Mouse (Mus musculus) limb, embryonic 12.5 days (tissue): ENCODE results near the gene 5730522E02Rik. TPM values are rescaled to one million over a fixed set of nuclear protein-coding genes. Genes with fewer than 3 reads are reported as not detected.

Experiments used
- ATAC-seq: fragments of 200-750 bp; cut with Nextera tagmentation; 2 replicates; pipeline ENCODE4 v1.8.0; 2017; ENCODE audit warnings: low read depth, moderate TSS enrichment; ENCODE audit not compliant: insufficient number of reproducible peaks, insufficient read depth, low FRiP score, low TSS enrichment
- H3K27ac ChIP-seq: fragments of 300-500 bp; sonication (generic); 2 replicates; pipeline ENCODE4 v1.5.1; 2016; ENCODE audit warnings: mild to moderate bottlenecking, moderate library complexity
- H3K27me3 ChIP-seq: fragments of 300-500 bp; sonication (generic); 2 replicates; pipeline ENCODE4 v1.6.1; 2016; ENCODE audit warnings: mild to moderate bottlenecking, moderate library complexity
- H3K36me3 ChIP-seq: fragments of 300-500 bp; sonication (generic); 2 replicates; pipeline ENCODE4 v1.6.1; 2016; ENCODE audit warnings: mild to moderate bottlenecking, moderate library complexity
- H3K4me1 ChIP-seq: fragments of 300-500 bp; sonication (generic); replicated peaks from 2 replicates; pipeline ENCODE4 v1.6.1; 2016
- H3K4me2 ChIP-seq: fragments of 300-500 bp; sonication (generic); 2 replicates; pipeline ENCODE4 v1.6.1; 2016; ENCODE audit warnings: mild to moderate bottlenecking, moderate library complexity
- H3K4me3 ChIP-seq: fragments of 300-500 bp; sonication (generic); replicated peaks from 2 replicates; pipeline ENCODE4 v1.5.1; 2016; ENCODE audit warnings: mild to moderate bottlenecking
- H3K9ac ChIP-seq: fragments of 300-500 bp; sonication (generic); replicated peaks from 2 replicates; pipeline ENCODE4 v1.6.1; 2016; ENCODE audit warnings: mild to moderate bottlenecking, moderate library complexity
- H3K9me3 ChIP-seq: fragments of 300-500 bp; sonication (generic); 2 replicates; pipeline ENCODE4 v1.6.1; 2016; ENCODE audit warnings: mild to moderate bottlenecking, moderate library complexity
- WGBS: fragments of 180-500 bp; shearing (Covaris S2); methylation state at CpG from one replicate; pipeline ENCODE4 v1.1.7; 2016; 5-methylcytosine and 5-hydroxymethylcytosine counted together
- polyA plus RNA-seq: library from polyadenylated mRNA; unstranded; fragments of >200 nt; fragmentation: Nextera tagmentation; extraction: Ambion mirVana; gene quantifications from 2 replicates; pipeline ENCODE4 v1.2.1, GENCODE M21; 2016

The 5730522E02Rik gene
- polyA plus RNA-seq, 1 experiment from 2014 or later, result 9.8 TPM

DNA sequence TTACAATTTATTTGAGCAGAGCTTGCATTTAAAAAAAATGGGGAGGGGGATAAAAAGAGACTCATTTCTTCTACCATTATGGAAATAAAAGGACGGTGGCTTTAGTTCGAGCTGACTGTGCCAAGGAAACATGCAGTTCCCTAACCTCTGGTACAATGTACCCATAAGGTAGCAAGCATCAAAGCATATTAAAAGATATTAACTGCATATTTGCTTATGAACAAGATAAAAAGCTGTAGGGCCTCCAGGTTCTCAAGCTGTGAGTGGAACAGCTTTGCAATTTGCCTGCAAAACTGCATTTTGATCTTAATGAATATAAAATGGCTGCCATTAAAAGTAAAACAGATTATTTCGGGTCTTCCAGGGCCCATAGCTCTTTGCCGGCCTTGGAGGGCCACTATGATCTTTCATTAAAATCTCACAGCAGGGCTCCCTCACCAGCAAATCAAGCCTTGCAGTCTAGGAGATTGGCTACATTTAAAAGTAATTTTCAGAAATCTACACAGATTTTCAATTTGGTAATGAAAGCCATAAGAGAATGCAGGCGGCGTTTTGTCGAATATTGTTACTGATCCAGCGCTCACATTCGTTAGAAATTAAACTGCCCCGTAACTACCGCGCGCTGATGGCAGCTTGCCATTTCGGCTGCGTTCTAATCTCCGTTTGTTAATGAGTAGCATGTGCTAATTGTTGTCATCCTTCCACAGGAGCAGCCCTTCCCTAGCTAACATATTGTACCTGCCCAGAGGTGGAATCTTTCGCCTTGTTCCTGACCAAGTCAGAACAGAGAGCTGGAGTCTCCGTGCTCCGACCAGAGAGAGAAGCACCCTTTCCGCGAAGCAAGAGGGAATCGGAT, 565.6 kb downstream of the 5730522E02Rik start:
- Histone ChIP-seq H3K36me3 (no peaks in the 10 kb centered on the region), H3K27ac (no peak overlapping the region), H3K4me2 (peak overlapping the region; percentile 48), H3K9ac (no peak overlapping the region), H3K4me1 (no peaks in the 10 kb centered on the region; the same call in 1 of the 2 replicates), H3K27me3 (no peaks in the 10 kb centered on the region; the same call in 1 of the 2 replicates), H3K4me3 (peak overlapping the region; percentile 24), H3K9me3 (no peaks in the 10 kb centered on the region)
- no peak for ATAC-seq
- WGBS, result 33% methylated on average over 22 of the region's 22 CpGs

DNA sequence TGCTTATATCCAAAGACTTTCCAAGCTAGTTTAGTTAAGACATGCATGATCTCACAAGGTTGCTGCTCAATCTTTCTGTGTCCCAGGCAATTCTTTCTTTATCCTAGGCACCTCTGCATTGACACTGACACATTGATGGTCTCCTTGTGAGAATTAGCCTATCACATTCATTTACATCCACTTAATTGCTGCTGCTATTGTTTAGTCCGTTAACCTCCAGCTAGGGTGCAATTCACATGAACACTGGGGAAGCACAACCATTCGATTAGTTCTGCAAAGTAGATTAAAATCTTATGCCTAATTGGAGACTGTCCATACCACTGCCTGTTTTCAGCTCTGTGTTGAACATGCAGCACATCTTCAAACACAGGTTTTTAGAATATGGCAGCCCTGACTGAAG, 603.7 kb downstream of the 5730522E02Rik start:
- Histone ChIP-seq H3K27me3 (no peaks in the 10 kb centered on the region), H3K4me2 (no peak overlapping the region), H3K4me1 (no peaks in the 10 kb centered on the region), H3K9me3 (no peaks in the 10 kb centered on the region), H3K4me3 (no peak overlapping the region), H3K9ac (no peak overlapping the region), H3K36me3 (no peaks in the 10 kb centered on the region), H3K27ac (no peak overlapping the region)
- 67% methylated on average over 2 of the region's 2 CpGs for WGBS
- ATAC-seq, result no peak

DNA sequence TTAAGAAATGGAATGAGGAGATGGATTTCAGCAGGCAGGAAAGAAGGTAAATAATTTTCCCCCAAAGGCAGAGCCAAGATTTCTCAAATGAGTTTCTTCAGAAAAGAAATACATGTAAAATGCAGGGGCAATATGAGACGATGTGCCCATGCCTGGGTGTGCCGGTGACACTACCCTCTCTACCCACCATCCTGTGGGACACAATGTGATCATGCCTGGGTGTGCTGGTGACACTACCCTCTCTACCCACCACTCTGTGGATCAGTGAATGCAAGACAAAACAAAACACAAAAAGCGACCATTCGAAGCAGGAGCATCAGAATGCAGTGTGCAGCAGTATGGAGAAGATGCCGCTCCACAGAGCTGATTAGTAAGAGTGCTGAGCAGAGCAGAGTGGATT, 610.5 kb downstream of the 5730522E02Rik start:
- 95% methylated on average over 5 of the region's 5 CpGs for WGBS
- H3K36me3 ChIP-seq, result no peaks in the 10 kb centered on the region
- ATAC-seq, result no peak

GRCm38 (mm10) chr11:25595303-25595702, 615.3 kb downstream of the 5730522E02Rik start:
- Histone ChIP-seq H3K27me3 (no peaks in the 10 kb centered on the region), H3K27ac (no peak overlapping the region), H3K4me1 (0 out of 2 replicates have a peak, but pooled peaks cover 5% of the 10 kb centered on the region), H3K9me3 (no peaks in the 10 kb centered on the region), H3K4me3 (no peak overlapping the region), H3K36me3 (no peaks in the 10 kb centered on the region), H3K4me2 (no peak overlapping the region), H3K9ac (no peak overlapping the region)
- ATAC-seq, result no peak
- WGBS, result 59% methylated on average over 6 of the region's 6 CpGs

More for the DNA sequence above, 610.5 kb downstream of the 5730522E02Rik start:
- no peak overlapping the region for H3K9ac ChIP-seq
- H3K4me2 ChIP-seq, result no peak overlapping the region
- H3K4me3 ChIP-seq, result no peak overlapping the region
- H3K9me3 ChIP-seq, result no peaks in the 10 kb centered on the region
- no peaks in the 10 kb centered on the region for H3K27me3 ChIP-seq
- no peaks in the 10 kb centered on the region for H3K4me1 ChIP-seq
- H3K27ac ChIP-seq, result no peak overlapping the region

DNA sequence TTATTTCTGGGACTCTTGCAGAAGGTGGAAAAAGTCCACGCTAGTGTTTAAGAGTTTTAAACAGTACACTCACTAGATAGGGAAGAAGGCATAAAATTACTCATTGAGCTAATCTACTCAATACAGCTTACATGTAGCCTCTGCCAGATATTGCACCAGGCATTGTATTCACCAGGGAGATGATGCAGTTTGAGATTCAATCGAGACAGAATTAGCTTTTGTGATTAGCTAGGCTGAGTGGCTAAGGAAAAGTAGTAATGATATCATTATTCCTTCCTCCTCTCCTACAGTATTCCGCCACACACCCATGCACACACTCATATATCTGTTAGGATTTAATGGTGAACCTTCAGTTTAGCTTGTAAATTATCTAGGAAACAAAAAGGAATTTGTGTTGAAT, 615.8 kb downstream of the 5730522E02Rik start:
- no peaks in the 10 kb centered on the region for H3K9me3 ChIP-seq
- H3K36me3 ChIP-seq, result no peaks in the 10 kb centered on the region
- 83% methylated on average over 3 of the region's 3 CpGs for WGBS
- ATAC-seq, result no peak
- 0 out of 2 replicates have a peak, but pooled peaks cover 5% of the 10 kb centered on the region for H3K4me1 ChIP-seq
- H3K27ac ChIP-seq, result no peak overlapping the region
- no peaks in the 10 kb centered on the region for H3K27me3 ChIP-seq
- H3K4me2 ChIP-seq, result no peak overlapping the region
- H3K4me3 ChIP-seq, result no peak overlapping the region
- no peak overlapping the region for H3K9ac ChIP-seq

DNA sequence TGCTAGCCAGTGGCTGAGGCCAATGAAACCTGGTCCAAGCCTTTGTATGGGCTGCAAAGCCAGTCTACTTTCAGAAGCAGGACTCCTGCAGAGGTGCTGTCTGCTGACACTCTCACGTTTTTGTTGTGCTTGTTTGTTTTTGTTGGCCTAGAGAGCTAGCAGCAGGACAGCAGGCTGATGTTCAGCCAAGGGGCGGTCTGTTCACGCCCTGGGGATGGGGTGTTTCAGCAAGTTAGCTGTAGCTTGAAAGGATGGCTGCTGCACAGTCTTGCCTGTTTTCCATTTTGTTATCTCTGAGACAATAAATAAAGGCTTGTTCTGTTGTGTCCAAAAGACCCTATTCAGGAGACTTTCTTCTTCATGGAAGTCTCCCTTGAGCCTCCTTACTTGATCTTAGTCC, 618.3 kb downstream of the 5730522E02Rik start:
- H3K36me3 ChIP-seq, result no peaks in the 10 kb centered on the region
- no peak overlapping the region for H3K9ac ChIP-seq
- H3K4me1 ChIP-seq, result 0 out of 2 replicates have a peak, but pooled peaks cover 5% of the 10 kb centered on the region
- H3K27ac ChIP-seq, result no peak overlapping the region
- no peak for ATAC-seq
- H3K27me3 ChIP-seq, result no peaks in the 10 kb centered on the region
- no peak overlapping the region for H3K4me3 ChIP-seq
- 10% methylated on average over 3 of the region's 3 CpGs for WGBS
- H3K4me2 ChIP-seq, result no peak overlapping the region
- H3K9me3 ChIP-seq, result no peaks in the 10 kb centered on the region

GRCm38 (mm10) chr11:25590215-25590614, 620.3 kb downstream of the 5730522E02Rik start:
- H3K4me2 ChIP-seq, result no peak overlapping the region
- 68% methylated on average over 4 of the region's 4 CpGs for WGBS
- no peaks in the 10 kb centered on the region for H3K36me3 ChIP-seq
- no peaks in the 10 kb centered on the region for H3K27me3 ChIP-seq
- no peak for ATAC-seq
- no peaks in the 10 kb centered on the region for H3K9me3 ChIP-seq
- H3K4me1 ChIP-seq, result 0 out of 2 replicates have a peak, but pooled peaks cover 5% of the 10 kb centered on the region
- no peak overlapping the region for H3K27ac ChIP-seq
- no peak overlapping the region for H3K4me3 ChIP-seq
- H3K9ac ChIP-seq, result no peak overlapping the region

GRCm38 (mm10) chr11:25589509-25589908, 621.1 kb downstream of the 5730522E02Rik start:
- H3K4me3 ChIP-seq, result no peak overlapping the region

DNA sequence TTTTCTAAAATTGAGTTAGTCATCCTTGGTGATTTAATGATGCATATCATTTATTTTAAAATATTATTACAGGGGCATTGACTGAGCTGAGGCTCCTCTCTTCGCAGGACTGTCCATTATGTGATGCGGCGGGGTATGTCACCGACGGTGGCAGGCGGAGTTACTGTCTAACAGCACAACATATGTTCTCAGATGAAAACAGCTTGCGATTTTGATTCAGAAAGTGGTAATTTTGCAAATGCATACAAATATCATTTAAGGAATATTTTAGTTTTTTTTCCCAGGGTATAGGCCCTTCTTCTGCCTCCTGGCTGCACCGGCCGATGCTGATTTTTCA, 636.5 kb downstream of the 5730522E02Rik start:
- ATAC-seq, result no peak
- no peak overlapping the region for H3K9ac ChIP-seq

More at GRCm38 (mm10) chr11:25589509-25589908, 621.1 kb downstream of the 5730522E02Rik start:
- H3K9ac ChIP-seq, result no peak overlapping the region
- H3K4me2 ChIP-seq, result no peak overlapping the region
- whole genome bisulfite sequencing, result 62% methylated on average over 1 of the region's 1 CpGs
- ATAC-seq, result no peak
- H3K9me3 ChIP-seq, result no peaks in the 10 kb centered on the region
- H3K27ac ChIP-seq, result no peak overlapping the region
- H3K36me3 ChIP-seq, result no peaks in the 10 kb centered on the region
- no peaks in the 10 kb centered on the region for H3K27me3 ChIP-seq
- H3K4me1 ChIP-seq, result 0 out of 2 replicates have a peak, but pooled peaks cover 5% of the 10 kb centered on the region

GRCm38 (mm10) chr11:25573408-25574128, 637.0 kb downstream of the 5730522E02Rik start:
- no peak for ATAC-seq
- H3K36me3 ChIP-seq, result no peaks in the 10 kb centered on the region
- no peak overlapping the region for H3K27ac ChIP-seq
- H3K4me2 ChIP-seq, result no peak overlapping the region
- H3K27me3 ChIP-seq, result no peaks in the 10 kb centered on the region
- no peak overlapping the region for H3K4me3 ChIP-seq
- 62% methylated on average over 7 of the region's 7 CpGs for WGBS
- no peaks in the 10 kb centered on the region for H3K9me3 ChIP-seq
- H3K4me1 ChIP-seq, result no peaks in the 10 kb centered on the region
- no peak overlapping the region for H3K9ac ChIP-seq

More for the DNA sequence above, 636.5 kb downstream of the 5730522E02Rik start:
- Histone ChIP-seq H3K4me2 (no peak overlapping the region), H3K36me3 (no peaks in the 10 kb centered on the region), H3K4me3 (no peak overlapping the region), H3K27ac (no peak overlapping the region), H3K9me3 (no peaks in the 10 kb centered on the region), H3K4me1 (no peaks in the 10 kb centered on the region), H3K27me3 (no peaks in the 10 kb centered on the region)
- 96% methylated on average over 9 of the region's 9 CpGs for WGBS

DNA sequence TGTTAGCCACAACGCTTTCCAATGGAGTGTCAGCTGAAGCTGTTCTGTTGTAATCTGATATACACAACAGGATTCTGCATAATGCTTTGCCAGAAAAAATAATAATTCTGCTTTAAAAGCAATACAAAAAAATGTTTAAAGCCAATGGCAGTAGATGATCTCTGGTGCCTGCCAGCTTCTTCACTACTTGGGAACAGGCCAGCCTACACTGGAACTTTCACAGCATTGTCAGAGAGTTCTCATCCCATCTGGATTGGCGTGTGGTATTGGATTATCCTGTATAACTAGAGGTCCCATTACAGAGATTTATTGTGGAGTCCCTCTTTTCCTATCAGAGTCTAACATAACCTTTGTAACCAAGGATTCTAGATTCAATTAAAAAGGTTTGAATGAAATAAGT, 639.2 kb downstream of the 5730522E02Rik start:
- H3K27ac ChIP-seq, result no peak overlapping the region
- no peaks in the 10 kb centered on the region for H3K27me3 ChIP-seq
- no peaks in the 10 kb centered on the region for H3K9me3 ChIP-seq
- H3K4me3 ChIP-seq, result no peak overlapping the region
- no peaks in the 10 kb centered on the region for H3K4me1 ChIP-seq
- no peaks in the 10 kb centered on the region for H3K36me3 ChIP-seq
- no peak overlapping the region for H3K4me2 ChIP-seq
- no peak for ATAC-seq
- WGBS, result 69% methylated on average over 2 of the region's 2 CpGs
- H3K9ac ChIP-seq, result no peak overlapping the region
